Mouse (Mus musculus) ES-Bruce4 (cell line): ENCODE data around the gene Eva1b.

Source experiments
- CTCF ChIP-seq: IDR thresholded peaks from one replicate; pipeline ENCODE4 v1.8.1; 2011; ENCODE audit warnings: low read depth, low read length
- EP300 ChIP-seq: IDR thresholded peaks from 2 replicates; pipeline ENCODE4 v1.6.1; 2011; ENCODE audit warnings: low read depth, low read length; ENCODE audit not compliant: insufficient read depth
- POLR2A ChIP-seq: IDR thresholded peaks from one replicate; pipeline ENCODE4 v1.8.1; 2011; ENCODE audit warnings: low read length; ENCODE audit not compliant: insufficient read depth

DNA sequence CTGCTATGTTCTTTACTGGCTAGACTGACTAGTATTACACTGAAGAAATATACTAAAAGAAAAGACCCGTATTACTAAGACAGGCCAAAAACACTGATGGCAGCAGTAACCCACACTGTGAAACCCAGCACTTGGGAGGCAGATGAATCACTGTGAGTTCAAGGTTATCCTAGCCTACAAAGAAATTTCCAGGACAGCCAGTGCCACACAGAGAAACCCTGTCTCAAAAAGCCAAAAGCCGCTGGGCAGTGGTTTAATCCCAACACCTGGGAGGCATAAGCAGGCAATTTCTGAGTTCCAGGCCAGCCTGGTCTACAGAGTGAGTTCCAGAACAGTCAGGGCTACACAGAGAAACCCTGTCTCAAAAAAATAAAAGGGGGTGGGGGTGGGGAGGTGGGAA, 43.1 kb downstream of the Eva1b start:
- TF ChIP-seq CTCF = no peak
- TF ChIP-seq EP300 = no peak
- no peak for TF ChIP-seq POLR2A
